Mouse (Mus musculus): ENCODE measurements at regions not wholly inside any gene's neighbourhood (a gene's known extent, or its start where the extent isn't known, plus 50 kb on each side); places are given as distances from the start of the nearest gene placed in this dataset.

GRCm38 (mm10) chr1:76378154-76378553, 832.1 kb downstream of the Slc4a3 start:
- 84% methylated on average over 3 of the region's 3 CpGs for WGBS
- H3K36me3 ChIP-seq, result no peaks in the 10 kb centered on the region
- H3K4me3 ChIP-seq (replicated peaks), result no peak overlapping the region
- no peak overlapping the region for H3K4me2 ChIP-seq
- H3K27me3 ChIP-seq, result no peaks in the 10 kb centered on the region
- no peak overlapping the region for H3K27ac ChIP-seq
- H3K9ac ChIP-seq (replicated peaks), result no peak overlapping the region
- H3K4me1 ChIP-seq (replicated peaks), result no peaks in the 10 kb centered on the region
- ATAC-seq (ENCODE audit: insufficient number of reproducible peaks, insufficient read depth, low FRiP score, low TSS enrichment, low read depth), result no peak
- no peaks in the 10 kb centered on the region for H3K9me3 ChIP-seq

GRCm38 (mm10) chr1:76392536-76392935, 846.5 kb downstream of the Slc4a3 start:
- no peaks in the 10 kb centered on the region for H3K27me3 ChIP-seq
- no peak overlapping the region for H3K4me2 ChIP-seq
- no peak for ATAC-seq (ENCODE audit: insufficient number of reproducible peaks, insufficient read depth, low FRiP score, low TSS enrichment, low read depth)
- H3K9me3 ChIP-seq, result no peaks in the 10 kb centered on the region
- no peaks in the 10 kb centered on the region for H3K36me3 ChIP-seq
- H3K27ac ChIP-seq, result no peak overlapping the region
- no peak overlapping the region for H3K4me3 ChIP-seq (replicated peaks)
- no peaks in the 10 kb centered on the region for H3K4me1 ChIP-seq (replicated peaks)
- 73% methylated on average over 6 of the region's 6 CpGs for WGBS
- H3K9ac ChIP-seq (replicated peaks), result no peak overlapping the region

- Histone ChIP-seq H3K36me3 (no peaks in the 10 kb centered on the region), H3K4me3 (replicated peaks) (no peak overlapping the region), H3K4me1 (replicated peaks) (no peaks in the 10 kb centered on the region), H3K27ac (no peak overlapping the region), H3K4me2 (no peak overlapping the region), H3K9ac (replicated peaks) (no peak overlapping the region), H3K9me3 (no peaks in the 10 kb centered on the region), H3K27me3 (no peaks in the 10 kb centered on the region)
- ATAC-seq (ENCODE audit: insufficient number of reproducible peaks, insufficient read depth, low FRiP score, low TSS enrichment, low read depth), result no peak
- 80% methylated on average over 8 of the region's 8 CpGs for WGBS
Measured at GRCm38 (mm10) chr1:76394038-76394437, 848.0 kb downstream of the Slc4a3 start.

GRCm38 (mm10) chr1:76402854-76403253, 856.8 kb downstream of the Slc4a3 start:
- Histone ChIP-seq H3K36me3 (no peaks in the 10 kb centered on the region), H3K9me3 (no peaks in the 10 kb centered on the region), H3K9ac (replicated peaks) (no peak overlapping the region), H3K4me2 (no peak overlapping the region), H3K4me1 (replicated peaks) (no peaks in the 10 kb centered on the region), H3K27ac (no peak overlapping the region), H3K27me3 (no peaks in the 10 kb centered on the region), H3K4me3 (replicated peaks) (no peak overlapping the region)
- 81% methylated on average over 2 of the region's 2 CpGs for WGBS
- ATAC-seq (ENCODE audit: insufficient number of reproducible peaks, insufficient read depth, low FRiP score, low TSS enrichment, low read depth), result no peak

GRCm38 (mm10) chr1:76404003-76404402, 857.9 kb downstream of the Slc4a3 start:
- H3K9me3 ChIP-seq, result no peaks in the 10 kb centered on the region
- H3K27me3 ChIP-seq, result no peaks in the 10 kb centered on the region
- no peak for ATAC-seq (ENCODE audit: insufficient number of reproducible peaks, insufficient read depth, low FRiP score, low TSS enrichment, low read depth)
- no peaks in the 10 kb centered on the region for H3K4me1 ChIP-seq (replicated peaks)
- no peaks in the 10 kb centered on the region for H3K36me3 ChIP-seq
- H3K4me3 ChIP-seq (replicated peaks), result no peak overlapping the region
- WGBS, result 81% methylated on average over 4 of the region's 4 CpGs
- no peak overlapping the region for H3K9ac ChIP-seq (replicated peaks)
- H3K27ac ChIP-seq, result no peak overlapping the region
- no peak overlapping the region for H3K4me2 ChIP-seq

DNA sequence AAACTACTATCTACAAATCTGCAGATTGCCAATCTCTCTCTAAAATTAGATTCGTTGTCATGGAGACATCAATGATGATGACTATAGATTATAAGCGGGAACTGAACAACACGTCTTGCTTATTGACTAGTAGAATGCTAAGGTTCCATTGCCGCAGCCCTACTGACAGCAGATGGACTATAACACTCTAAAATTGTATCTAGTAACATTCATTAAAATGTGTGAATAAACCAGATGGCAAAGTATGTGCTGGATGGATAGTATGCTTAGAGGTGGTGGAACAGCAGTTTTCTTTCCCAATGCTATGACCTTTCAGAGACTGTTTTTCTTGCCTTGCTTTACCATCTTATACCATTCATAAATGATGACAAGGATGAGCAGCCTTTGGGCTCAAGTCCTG, 864.7 kb downstream of the Slc4a3 start:
- Histone ChIP-seq H3K9me3 (no peaks in the 10 kb centered on the region), H3K9ac (replicated peaks) (no peak overlapping the region), H3K4me2 (no peak overlapping the region), H3K4me1 (replicated peaks) (no peaks in the 10 kb centered on the region), H3K36me3 (no peaks in the 10 kb centered on the region), H3K4me3 (replicated peaks) (no peak overlapping the region), H3K27ac (no peak overlapping the region), H3K27me3 (no peaks in the 10 kb centered on the region)
- 92% methylated on average over 4 of the region's 4 CpGs for WGBS
- ATAC-seq (ENCODE audit: insufficient number of reproducible peaks, insufficient read depth, low FRiP score, low TSS enrichment, low read depth), result no peak

- ATAC-seq (ENCODE audit: insufficient number of reproducible peaks, insufficient read depth, low FRiP score, low TSS enrichment, low read depth), result no peak
- Histone ChIP-seq H3K4me2 (no peak overlapping the region), H3K4me1 (replicated peaks) (no peaks in the 10 kb centered on the region), H3K9me3 (no peaks in the 10 kb centered on the region), H3K36me3 (no peaks in the 10 kb centered on the region), H3K9ac (replicated peaks) (no peak overlapping the region), H3K27me3 (no peaks in the 10 kb centered on the region), H3K27ac (no peak overlapping the region), H3K4me3 (replicated peaks) (no peak overlapping the region)
- WGBS, result 91% methylated on average over 9 of the region's 9 CpGs
Measured at GRCm38 (mm10) chr1:76420525-76420924, 874.5 kb downstream of the Slc4a3 start.

GRCm38 (mm10) chr1:76427439-76427838, 881.4 kb downstream of the Slc4a3 start:
- no peak overlapping the region for H3K27ac ChIP-seq
- H3K9ac ChIP-seq (replicated peaks), result no peak overlapping the region
- H3K27me3 ChIP-seq, result no peaks in the 10 kb centered on the region
- H3K4me3 ChIP-seq (replicated peaks), result no peak overlapping the region
- no peak overlapping the region for H3K4me2 ChIP-seq
- WGBS, result 77% methylated on average over 7 of the region's 7 CpGs
- no peaks in the 10 kb centered on the region for H3K9me3 ChIP-seq
- no peaks in the 10 kb centered on the region for H3K36me3 ChIP-seq
- no peaks in the 10 kb centered on the region for H3K4me1 ChIP-seq (replicated peaks)
- ATAC-seq (ENCODE audit: insufficient number of reproducible peaks, insufficient read depth, low FRiP score, low TSS enrichment, low read depth), result no peak

- 73% methylated on average over 6 of the region's 6 CpGs for WGBS
- no peak overlapping the region for H3K4me2 ChIP-seq
Measured at GRCm38 (mm10) chr1:76430041-76430610, 884.1 kb downstream of the Slc4a3 start.

GRCm38 (mm10) chr1:76433481-76433941, 887.4 kb downstream of the Slc4a3 start:
- Histone ChIP-seq H3K4me2 (no peak overlapping the region), H3K27me3 (no peaks in the 10 kb centered on the region), H3K9me3 (no peaks in the 10 kb centered on the region), H3K4me1 (replicated peaks) (no peaks in the 10 kb centered on the region), H3K27ac (no peak overlapping the region), H3K9ac (replicated peaks) (no peak overlapping the region), H3K4me3 (replicated peaks) (no peak overlapping the region), H3K36me3 (no peaks in the 10 kb centered on the region)
- ATAC-seq (ENCODE audit: insufficient number of reproducible peaks, insufficient read depth, low FRiP score, low TSS enrichment, low read depth), result no peak
- WGBS, result 66% methylated on average over 6 of the region's 6 CpGs

More at GRCm38 (mm10) chr1:76430041-76430610, 884.1 kb downstream of the Slc4a3 start:
- Histone ChIP-seq H3K27me3 (no peaks in the 10 kb centered on the region), H3K27ac (no peak overlapping the region), H3K9ac (replicated peaks) (no peak overlapping the region), H3K9me3 (no peaks in the 10 kb centered on the region), H3K4me3 (replicated peaks) (no peak overlapping the region), H3K4me1 (replicated peaks) (no peaks in the 10 kb centered on the region), H3K36me3 (no peaks in the 10 kb centered on the region)
- no peak for ATAC-seq (ENCODE audit: insufficient number of reproducible peaks, insufficient read depth, low FRiP score, low TSS enrichment, low read depth)

- WGBS, result 75% methylated on average over 10 of the region's 10 CpGs
- Histone ChIP-seq H3K36me3 (no peaks in the 10 kb centered on the region), H3K27ac (no peak overlapping the region), H3K4me3 (replicated peaks) (no peak overlapping the region), H3K4me2 (no peak overlapping the region), H3K27me3 (no peaks in the 10 kb centered on the region), H3K9ac (replicated peaks) (no peak overlapping the region), H3K4me1 (replicated peaks) (no peaks in the 10 kb centered on the region), H3K9me3 (no peaks in the 10 kb centered on the region)
- no peak for ATAC-seq (ENCODE audit: insufficient number of reproducible peaks, insufficient read depth, low FRiP score, low TSS enrichment, low read depth)
Measured at GRCm38 (mm10) chr1:76450539-76451214, 904.6 kb downstream of the Slc4a3 start.
